14 mouse cellular contexts compared by ENCODE assay signal in the genomic region with DNA sequence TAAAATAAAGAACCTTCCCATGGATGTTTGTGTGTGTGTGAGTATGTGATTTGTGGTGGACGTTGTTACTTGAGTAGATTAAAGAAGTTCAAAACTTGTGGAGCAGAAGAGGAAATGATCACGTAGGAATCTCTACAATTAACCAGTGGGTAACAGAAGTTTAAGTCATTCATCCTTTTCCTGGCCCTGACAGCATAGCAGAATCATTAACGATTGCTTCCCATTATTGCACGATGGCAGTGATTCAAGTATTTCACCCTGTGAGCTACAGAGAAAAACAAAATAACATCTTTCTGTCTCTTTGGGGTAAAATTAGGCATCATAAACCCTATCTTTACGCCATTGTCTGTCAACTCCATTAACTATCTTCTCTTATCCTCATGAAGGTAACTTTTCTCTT. TPM values are rescaled to one million over a fixed set of nuclear protein-coding genes. Genes with fewer than 3 reads are reported as not detected.
A peak's percentile ranks its signal among the peaks of the same experiment; 100 is the strongest.
DNase-seq lines count a peak whose midpoint lies in the region; TF ChIP-seq lines count a peak whose summit lies in the region.
"Had no signal": no experiment of that assay in that cellular context is flagged by ENCODE, and none has a peak within 500 bp of the region (broad histone marks: within the 10 kb centered on the region; RNA-seq: fewer than 3 reads in every experiment).

No protein-coding gene starts in this region.

- peaks cover 60% of the 10 kb centered on the region for H3K79me2 ChIP-seq in macrophage (ENCODE audit: inconsistent target)

- DNase-seq in heart, adult 11 months = peak; percentile 92
- DNase-seq in heart, postnatal 4 days = no peak
- peak; percentile 21 to 41 for DNase-seq in kidney, adult 8-10 months
- DNase-seq in kidney, adult 11 months = no peak
- no peak for DNase-seq in lung, adult 2 months
- DNase-seq in lung, postnatal 10 days = no peak
- DNase-seq: adrenal gland, postnatal 14 days; cerebellum, adult 9-10 months; lung, adult 18-20 months; thymus, postnatal 36 days had no signal

- no peak for TF ChIP-seq CTCF in lung, adult 2 months (IDR thresholded peaks at IDR 0.05; ENCODE audit: insufficient read depth, low read length)

- no peak for TF ChIP-seq POLR2A in lung, adult 2 months (IDR thresholded peaks at IDR 0.05; ENCODE audit: borderline replicate concordance, extremely low read depth, low read depth, low read length)

- peak overlapping the region; percentile 65 for H3K27ac ChIP-seq in macrophage
- H3K27ac ChIP-seq: embryonic facial prominence, embryonic 13.5 days; forebrain, embryonic 10.5 days had no signal

- H3K4me1 ChIP-seq in lung, adult 2 months (ENCODE audit: control insufficient read depth, insufficient read depth, low read length) = peaks cover 20% of the 10 kb centered on the region
- H3K4me1 ChIP-seq: embryonic facial prominence, embryonic 13.5 days; forebrain, embryonic 10.5 days had no signal

- no peaks in the 10 kb centered on the region for H3K36me3 ChIP-seq in macrophage (ENCODE audit: inconsistent target)
- H3K36me3 ChIP-seq: embryonic facial prominence, embryonic 13.5 days; forebrain, embryonic 10.5 days; limb, embryonic 15.5 days had no signal

- peak overlapping the region; percentile 9 for H3K4me3 ChIP-seq in lung, adult 2 months (replicated peaks; ENCODE audit: extremely low read depth, low read depth, low read length)
- H3K4me3 ChIP-seq in macrophage (ENCODE audit: inconsistent target) = no peak overlapping the region
- H3K4me3 ChIP-seq: embryonic facial prominence, embryonic 13.5 days; forebrain, embryonic 10.5 days; limb, embryonic 15.5 days had no signal

- 25% methylated on average over 5 of the region's 5 CpGs for WGBS in lung, adult 2 months
- WGBS in macrophage (ENCODE audit: missing documents) = 41% methylated on average over 5 of the region's 5 CpGs

RNA-seq across cellular contexts. Expression of gene Cd36, which starts 45.3 kb away (rescaled TPM):
- 1,000 to 10,000 TPM; 1,072 to 1,101 TPM for total RNA-seq in heart, postnatal 4 days (2021)
- 154 and 256 TPM in 2 replicates for polyA plus RNA-seq in lung, adult 2 months (2012; rRNA removed)
- 100 to 1,000 TPM in 8 of 26 experiments, 10 to 100 TPM in 17, 1 to 10 TPM in 1; 9.6 to 358 (median 52.5) TPM for total RNA-seq in macrophage (2018; cell fraction: chromatin; rRNA removed)
- 100 to 1,000 TPM in 25 of 26 experiments, 10 to 100 TPM in 1; 65.8 to 754 (median 283) TPM for total RNA-seq in macrophage (2018; cell fraction: cytosol; rRNA removed)
- 1,000 to 10,000 TPM in 1 of 26 experiments, 100 to 1,000 TPM in 15, 10 to 100 TPM in 10; 47.4 to 1,012 (median 148) TPM for total RNA-seq in macrophage (2018; cell fraction: nucleus; rRNA removed)
- 128 to 1,439 TPM (median 932 TPM) in 3 replicates for polyA plus RNA-seq in macrophage (2018)

Comparison
In these comparisons a context has a peak if more than half of its experiments do, and no peak if none do; other contexts are left out.
1. DNase-seq: peak in heart, adult 11 months (single experiment) and kidney, adult 8-10 months (2 of 2); none in heart, postnatal 4 days (single experiment), kidney, adult 11 months (single experiment), lung, adult 2 months (single experiment) and lung, postnatal 10 days (single experiment).